Mouse (Mus musculus) ES-E14 (cell line): ENCODE measurements around the gene Fgf18. TPM values are rescaled to one million over a fixed set of nuclear protein-coding genes. Genes with fewer than 3 reads are reported as not detected.

Source experiments
- DNase-seq: peaks from one replicate; pipeline ENCODE4 v3.0.0-alpha.2; 2013; ENCODE audit warnings: low read depth, low spot score
- H3K27ac ChIP-seq: 2 replicates; pipeline ENCODE4 v1.5.1; 2012; ENCODE audit warnings: low read depth, mild to moderate bottlenecking, low read length, moderate library complexity, mixed read lengths; ENCODE audit not compliant: poor library complexity, insufficient read depth, severe bottlenecking
- H3K36me3 ChIP-seq: 2 replicates; pipeline ENCODE4 v1.6.1; 2012; ENCODE audit warnings: mild to moderate bottlenecking, low read length, moderate library complexity, mixed read lengths; ENCODE audit not compliant: control insufficient read depth, poor library complexity, insufficient read depth, severe bottlenecking
- H3K4me1 ChIP-seq, 2 experiments: fragments of 150-350 bp in 1 of 2; sonication (generic) in 1 of 2; 2 replicates each; pipeline ENCODE4 v1.6.1; 2012; ENCODE audit warnings: low read length in 2 of 2, mild to moderate bottlenecking in 1 of 2, mixed read lengths in 1 of 2; ENCODE audit not compliant: control insufficient read depth in 2 of 2, insufficient read depth in 2 of 2, poor library complexity in 1 of 2
- H3K4me3 ChIP-seq, 2 experiments: fragments of 150-350 bp in 1 of 2; sonication (generic) in 1 of 2; 2 replicates each; pipeline ENCODE4 v1.5.1; 2012; ENCODE audit warnings: low read length in 2 of 2, low read depth in 1 of 2, mild to moderate bottlenecking in 1 of 2, mixed read lengths in 1 of 2; ENCODE audit not compliant: insufficient read depth in 1 of 2, poor library complexity in 1 of 2, severe bottlenecking in 1 of 2
- H3K9ac ChIP-seq: 2 replicates; pipeline ENCODE4 v1.6.1; 2012; ENCODE audit warnings: low read depth, mild to moderate bottlenecking, low read length, mixed read lengths; ENCODE audit not compliant: poor library complexity, insufficient read depth, severe bottlenecking
- H3K9me3 ChIP-seq: fragments of 150-350 bp; sonication (generic); 2 replicates; pipeline ENCODE4 v1.6.1; 2012; ENCODE audit warnings: low read depth, mild to moderate bottlenecking, low read length; ENCODE audit not compliant: control insufficient read depth, insufficient read depth
- CHD2 ChIP-seq: IDR thresholded peaks from 2 replicates; pipeline ENCODE4 v1.6.1; 2014; ENCODE audit warnings: mild to moderate bottlenecking, low read depth, low read length, inconsistent platforms
- HCFC1 ChIP-seq: IDR thresholded peaks from 2 replicates; pipeline ENCODE4 v1.6.1; 2012; ENCODE audit warnings: low read length, inconsistent platforms, borderline replicate concordance; ENCODE audit not compliant: insufficient read depth
- MAFK ChIP-seq: IDR thresholded peaks from 2 replicates; pipeline ENCODE4 v1.6.1; 2014; ENCODE audit warnings: mild to moderate bottlenecking, low read depth, low read length, inconsistent platforms; ENCODE audit not compliant: insufficient read depth
- ZC3H11A ChIP-seq: IDR thresholded peaks from 2 replicates; pipeline ENCODE4 v1.6.1; 2012; ENCODE audit warnings: low read depth, mild to moderate bottlenecking, inconsistent platforms, low read length, borderline replicate concordance
- ZNF384 ChIP-seq: IDR thresholded peaks from 2 replicates; pipeline ENCODE4 v1.6.1; 2012; ENCODE audit warnings: low read depth, low read length, inconsistent platforms
- in situ Hi-C, 2 experiments: fragments of 600-800 bp; cut with MboI; formaldehyde crosslinking; loops; one replicate each; pipeline ENCODE4 v1.15.1; 2025; ENCODE audit warnings: low sequenced_read_pairs in 2 of 2, inconsistent platforms in 1 of 2; ENCODE audit not compliant: unreplicated experiment in 2 of 2
- total RNA-seq: library from RNA; depleted of rRNA; stranded (reverse); fragments of 300-350 nt; gene quantifications from 2 replicates; pipeline ENCODE4 v1.2.3, GENCODE M21; 2012

The Fgf18 gene
- total RNA-seq, 1 experiment: 1.6 TPM

DNA sequence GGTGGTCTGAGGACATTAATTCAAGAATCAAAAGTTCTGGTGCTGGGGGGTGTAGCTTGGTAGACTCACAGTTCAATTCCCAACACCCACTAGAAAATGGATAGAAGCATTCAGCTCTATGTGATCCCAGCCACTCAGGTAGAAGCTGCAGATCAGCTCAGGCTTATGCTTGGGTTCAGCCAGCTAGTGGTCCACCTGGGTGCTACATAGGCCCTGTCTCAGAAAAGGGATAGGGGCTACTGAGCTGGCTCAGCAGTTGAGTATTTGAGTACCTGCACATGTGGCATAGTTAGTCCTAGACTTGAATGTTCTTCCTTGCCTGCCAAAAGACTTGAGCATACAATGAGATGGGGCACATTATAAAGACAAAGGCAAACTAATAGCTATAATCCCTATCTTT, 2.3 kb upstream of the Fgf18 start:
- Histone ChIP-seq H3K9me3 (no peaks in the 10 kb centered on the region), H3K36me3 (peaks cover 18% of the 10 kb centered on the region), H3K4me1 (peaks cover 0 to 14% of the 10 kb centered on the region in 2 experiments; a peak in 2 of 4 replicates), H3K9ac (no peak overlapping the region), H3K4me3 (no peak overlapping the region), H3K27ac (no peak overlapping the region)
- no peak for DNase-seq
- in situ Hi-C loops: no loop called here
- no peak for TF ChIP-seq MAFK
- no peak for TF ChIP-seq HCFC1
- no peak for TF ChIP-seq CHD2
- no peak for TF ChIP-seq ZNF384
- no peak for TF ChIP-seq ZC3H11A

DNA sequence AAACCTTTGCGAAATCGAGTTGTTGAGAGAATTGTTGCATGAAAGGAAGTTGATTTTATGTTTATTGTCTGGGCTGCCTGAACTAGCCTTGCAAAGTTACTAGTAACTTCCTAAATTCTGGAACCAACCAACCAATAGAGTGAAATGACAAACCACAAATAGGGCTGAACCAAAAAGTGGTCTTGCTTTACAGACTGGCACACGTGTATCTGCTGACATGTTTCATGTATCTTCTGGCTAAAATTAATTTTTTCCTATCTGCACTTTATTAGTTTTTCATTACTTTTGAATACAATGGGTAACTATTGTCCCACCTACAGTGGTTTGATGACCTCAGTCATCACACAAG, 1.9 kb upstream of the Fgf18 start:
- DNase-seq: no peak
- in situ Hi-C loops: no loop called here
- H3K4me1 ChIP-seq: peaks cover 0 to 18% of the 10 kb centered on the region in 2 experiments; a peak in 2 of 4 replicates
- H3K4me3 ChIP-seq: no peak overlapping the region
- peaks cover 18% of the 10 kb centered on the region for H3K36me3 ChIP-seq
- TF ChIP-seq HCFC1 (no peak), ZNF384 (no peak), ZC3H11A (no peak), MAFK (no peak), CHD2 (no peak)
- H3K27ac ChIP-seq: no peak overlapping the region
- H3K9ac ChIP-seq: no peak overlapping the region
- H3K9me3 ChIP-seq: no peaks in the 10 kb centered on the region

DNA sequence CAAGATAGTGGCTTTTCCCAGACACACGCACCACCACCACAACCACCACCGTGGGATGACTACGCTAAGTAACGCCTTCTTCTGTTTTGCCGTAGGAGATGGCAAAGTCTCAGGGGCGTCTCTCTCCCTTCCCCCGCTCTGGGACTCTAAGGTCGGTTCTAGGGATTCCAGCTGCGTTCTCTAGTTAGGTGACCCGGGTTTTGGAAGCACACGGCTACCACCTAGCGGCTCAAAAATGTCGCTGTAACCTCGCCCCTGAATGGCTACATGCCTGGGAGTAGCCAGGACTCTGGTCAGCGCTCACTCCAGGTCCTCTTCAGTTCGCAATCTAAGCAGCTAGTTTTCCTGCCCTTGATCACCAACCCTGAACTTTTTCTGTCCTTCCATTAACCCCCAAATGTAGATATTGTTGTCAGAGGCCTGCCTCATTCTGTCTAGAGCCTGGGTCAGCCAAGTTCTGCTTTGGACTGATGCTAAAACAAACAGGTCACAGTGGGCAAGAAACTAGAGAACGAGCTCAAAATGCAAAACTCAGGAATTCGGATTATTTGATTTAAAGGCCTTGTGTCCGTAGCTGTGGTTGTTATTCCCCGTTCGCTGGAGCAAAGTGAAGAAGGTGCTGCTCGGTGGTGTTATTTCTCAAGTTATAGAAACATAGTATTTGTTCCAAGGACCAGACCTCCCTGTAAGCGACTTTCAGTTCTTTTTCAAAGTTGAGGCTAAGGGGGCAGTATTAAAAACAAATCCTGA, 1.3 kb upstream of the Fgf18 start:
- H3K9ac ChIP-seq: peak overlapping the region; percentile 18
- TF ChIP-seq ZC3H11A (no peak), ZNF384 (no peak), CHD2 (no peak)
- H3K36me3 ChIP-seq: peaks cover 12% of the 10 kb centered on the region
- H3K27ac ChIP-seq: no peak overlapping the region
- H3K9me3 ChIP-seq: no peaks in the 10 kb centered on the region
- DNase-seq: peak; percentile 89
- H3K4me3 ChIP-seq: peak overlapping the region; percentile 54 to 78
- peaks cover 2 to 22% of the 10 kb centered on the region in 2 experiments; a peak in 3 of 4 replicates for H3K4me1 ChIP-seq
- in situ Hi-C loops: no loop called here

- no peak for DNase-seq
- in situ Hi-C loops: no loop called here
- H3K4me1 ChIP-seq: peaks cover 2 to 22% of the 10 kb centered on the region in 2 experiments; a peak in 3 of 4 replicates
Measured at GRCm38 (mm10) chr11:33147572-33148337, 555 bp upstream of the Fgf18 start.

More at GRCm38 (mm10) chr11:33147572-33148337, 555 bp upstream of the Fgf18 start:
- no peaks in the 10 kb centered on the region for H3K9me3 ChIP-seq
- H3K27ac ChIP-seq: no peak overlapping the region
- H3K36me3 ChIP-seq: peaks cover 10% of the 10 kb centered on the region
- peak overlapping the region; percentile 45 for H3K9ac ChIP-seq
- H3K4me3 ChIP-seq: peak overlapping the region; percentile 54 to 78
- TF ChIP-seq ZNF384 (no peak), HCFC1 (no peak), ZC3H11A (no peak), CHD2 (no peak; the same call in 1 of the 2 replicates), MAFK (no peak)
